Mouse (Mus musculus): ENCODE measurements around the gene Stoml1. TPM values are rescaled to one million over a fixed set of nuclear protein-coding genes. Genes with fewer than 3 reads are reported as not detected.

Gene Stoml1
- total RNA-seq, 2 experiments from 2014 or later = 66.5 to 72.6 TPM

DNA sequence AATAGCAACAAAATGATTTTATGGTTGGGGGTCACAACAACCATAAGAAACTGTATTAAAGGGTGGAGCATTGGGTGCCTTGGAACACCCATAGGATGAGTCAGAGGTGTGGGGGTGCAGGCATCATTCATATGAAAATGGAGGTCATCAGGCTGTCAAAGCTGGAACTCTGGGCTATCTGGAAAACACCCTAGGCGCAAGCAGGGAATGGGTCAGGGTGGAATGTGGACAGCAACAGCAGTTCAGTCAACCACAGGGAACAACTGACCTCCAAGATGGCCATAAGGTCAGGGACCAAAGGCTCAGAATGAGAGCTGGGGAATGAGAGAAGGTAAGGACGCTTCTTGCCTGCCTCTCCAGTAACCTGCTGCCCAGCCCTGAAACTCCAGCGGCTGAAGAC, 34.4 kb upstream of the Stoml1 start:
- TF ChIP-seq CTCF (IDR thresholded peaks at IDR 0.05) = no peak
- H3K27ac ChIP-seq = no peak overlapping the region
- no peak overlapping the region for H3K4me3 ChIP-seq
- no peak for DNase-seq (ENCODE audit: extremely low spot score in 1 of 2, low spot score in 2 of 2)
- intact Hi-C loops (cut with DNase I) = no loop called here

DNA sequence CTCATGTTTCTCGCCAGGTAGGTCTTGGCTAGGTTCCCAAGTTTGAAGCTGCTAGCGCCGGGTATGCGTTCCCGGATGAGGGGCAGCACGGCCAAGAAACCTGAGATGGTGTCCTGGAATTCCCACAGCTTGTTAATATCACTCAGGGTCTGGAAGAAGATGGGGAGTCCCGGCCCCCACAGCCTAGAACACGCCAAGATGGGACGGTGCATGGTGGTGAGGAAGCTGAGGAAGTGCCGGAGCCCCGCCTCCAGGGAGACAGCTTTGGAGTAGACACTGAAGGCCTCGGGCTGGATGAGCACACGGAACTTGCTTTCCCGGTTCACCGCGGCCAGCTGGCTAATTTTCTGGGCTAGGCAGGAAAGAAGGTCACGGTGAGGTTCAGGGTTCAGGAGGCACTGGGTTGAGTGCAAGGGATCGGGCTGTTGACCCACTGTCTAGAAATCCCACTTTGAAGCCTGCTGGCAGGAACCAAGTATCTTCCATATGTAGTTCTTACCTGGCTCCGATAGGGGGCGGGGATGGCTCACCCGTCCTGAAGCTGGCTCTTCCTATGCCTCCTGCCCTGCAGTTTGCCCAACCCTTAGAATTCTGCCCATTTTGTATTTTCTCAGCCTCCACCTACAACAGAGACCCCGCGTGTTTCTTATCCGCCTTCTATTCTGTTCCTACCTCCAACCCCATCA, 32.6 kb upstream of the Stoml1 start:
- TF ChIP-seq CTCF (IDR thresholded peaks at IDR 0.05) = peak; percentile 70
- no peak overlapping the region for H3K4me3 ChIP-seq
- intact Hi-C loops (cut with DNase I) = no loop called here
- H3K27ac ChIP-seq = no peak overlapping the region
- peak in 1 of 2 experiments; percentile 35 for DNase-seq (ENCODE audit: extremely low spot score in 1 of 2, low spot score in 2 of 2)

GRCm38 (mm10) chr9:58224356-58224755, 28.6 kb upstream of the Stoml1 start:
- no peak for DNase-seq (ENCODE audit: extremely low spot score in 1 of 2, low spot score in 2 of 2)
- Histone ChIP-seq H3K27ac (no peak overlapping the region), H3K4me3 (no peak overlapping the region)
- TF ChIP-seq CTCF (IDR thresholded peaks at IDR 0.05) = no peak
- intact Hi-C loops (cut with DNase I) = no loop called here

DNA sequence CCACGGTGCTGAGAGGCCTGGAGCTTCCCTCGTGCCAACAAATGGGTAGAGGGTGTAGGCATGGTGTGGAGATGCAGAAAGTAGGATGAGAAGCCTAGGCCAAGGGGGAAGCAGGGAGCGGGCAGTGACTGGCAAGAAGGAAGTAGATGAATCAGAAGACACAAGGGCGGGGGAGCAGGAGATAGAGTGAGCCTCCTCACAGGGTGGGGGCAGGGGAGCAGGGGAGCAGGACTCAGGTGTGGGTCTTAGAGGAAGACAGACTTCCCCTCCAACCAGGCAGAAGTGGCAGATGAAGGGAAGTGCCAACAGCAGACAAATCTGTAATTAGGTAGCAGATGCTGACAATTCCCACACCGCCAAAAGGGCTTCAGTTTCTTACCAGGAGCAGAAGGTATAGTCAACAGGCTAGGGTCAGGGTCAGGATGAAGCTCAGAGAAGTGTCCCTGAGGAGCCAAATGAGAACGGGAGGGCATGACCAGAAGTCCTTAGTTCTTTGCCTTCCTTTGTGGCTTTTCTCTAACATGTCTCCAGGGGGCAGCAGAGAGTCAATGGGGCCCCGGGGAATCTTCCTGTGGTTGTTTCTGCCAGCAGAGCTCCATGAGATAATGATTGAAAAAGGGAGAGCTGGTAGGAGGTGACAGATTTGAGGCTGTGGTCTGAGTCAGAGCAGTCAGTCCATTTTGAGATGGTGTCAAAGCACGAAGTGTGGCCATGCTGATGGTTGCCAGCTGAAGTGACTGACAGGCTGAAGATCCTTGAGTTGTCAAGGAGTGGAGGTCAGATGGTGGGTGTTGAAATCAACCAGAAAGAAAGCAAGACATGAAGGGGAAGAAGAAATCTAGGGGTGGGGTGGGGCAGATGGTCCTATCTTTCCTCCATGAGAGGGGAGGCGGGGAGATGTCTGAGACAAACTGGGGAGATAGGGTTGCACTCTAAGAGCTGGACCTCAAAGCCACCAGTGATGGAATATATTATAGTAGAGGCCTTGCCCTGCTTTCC, 26.8 kb upstream of the Stoml1 start:
- Histone ChIP-seq H3K4me3 (no peak overlapping the region), H3K27ac (no peak overlapping the region)
- intact Hi-C loops (cut with DNase I) = loop anchor here (2.0 kb wide), 2 partner anchors 43 to 55 kb away; no protein-coding TSS in a partner anchor
- TF ChIP-seq CTCF (IDR thresholded peaks at IDR 0.05) = peak; percentile 92
- peak in 1 of 2 experiments; percentile 54 for DNase-seq (ENCODE audit: extremely low spot score in 1 of 2, low spot score in 2 of 2)

DNA sequence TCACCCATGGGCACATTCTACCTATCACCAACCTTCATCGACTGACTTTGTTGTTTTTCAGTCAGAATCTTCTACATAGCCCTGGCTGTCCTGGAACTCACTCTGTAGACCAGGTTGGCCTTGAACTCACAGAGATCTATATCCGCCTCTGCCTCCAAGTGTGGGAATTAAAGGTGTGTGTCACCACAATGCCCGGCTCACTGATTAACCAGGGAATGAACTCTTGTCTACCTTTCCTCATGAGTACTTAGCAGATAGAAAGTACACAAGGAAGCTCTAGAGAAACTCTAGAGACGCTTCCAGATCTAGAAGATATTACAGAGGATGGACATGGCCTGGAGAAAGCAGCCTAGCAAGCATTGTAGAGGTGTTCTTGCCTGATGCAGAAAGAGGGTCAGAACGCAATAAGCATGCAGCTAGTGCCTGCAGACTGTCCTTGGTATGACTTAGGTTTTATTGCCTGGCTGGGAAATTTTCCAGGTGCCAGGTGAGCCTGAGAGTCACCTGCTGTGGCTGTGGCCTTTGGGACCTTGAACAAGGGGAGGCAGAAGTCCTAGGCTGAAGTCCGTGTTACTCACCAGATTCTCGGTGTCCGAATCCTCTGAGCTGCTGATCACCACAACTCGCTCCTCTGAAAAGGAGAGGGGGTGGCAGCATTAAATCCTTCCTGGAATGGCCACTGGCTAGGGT, 24.0 kb upstream of the Stoml1 start:
- no peak for DNase-seq (ENCODE audit: extremely low spot score in 1 of 2, low spot score in 2 of 2)
- no peak overlapping the region for H3K4me3 ChIP-seq
- intact Hi-C loops (cut with DNase I) = no loop called here
- no peak for TF ChIP-seq CTCF (IDR thresholded peaks at IDR 0.05)
- H3K27ac ChIP-seq = no peak overlapping the region

DNA sequence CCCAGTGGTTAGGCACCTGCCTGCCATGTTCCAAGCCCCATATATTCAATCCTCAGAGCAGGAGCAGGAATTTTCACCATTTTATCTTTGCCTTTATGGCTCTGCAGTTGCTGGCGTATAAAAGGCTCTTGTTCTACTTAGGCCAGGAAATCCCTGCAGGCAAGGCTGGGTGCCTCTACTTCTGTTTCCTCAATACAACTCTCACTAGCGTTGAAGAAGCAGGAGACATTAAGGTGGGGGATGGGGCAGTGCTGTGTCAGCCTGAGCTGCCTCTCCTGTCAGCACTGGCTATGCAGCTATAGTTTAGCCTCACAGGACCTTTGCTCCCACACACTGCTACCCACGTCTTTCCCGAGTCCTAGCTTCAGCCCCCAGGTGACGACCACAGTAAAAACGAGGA, 21.2 kb upstream of the Stoml1 start:
- no peak overlapping the region for H3K4me3 ChIP-seq
- intact Hi-C loops (cut with DNase I) = no loop called here
- DNase-seq (ENCODE audit: extremely low spot score in 1 of 2, low spot score in 2 of 2) = no peak

DNA sequence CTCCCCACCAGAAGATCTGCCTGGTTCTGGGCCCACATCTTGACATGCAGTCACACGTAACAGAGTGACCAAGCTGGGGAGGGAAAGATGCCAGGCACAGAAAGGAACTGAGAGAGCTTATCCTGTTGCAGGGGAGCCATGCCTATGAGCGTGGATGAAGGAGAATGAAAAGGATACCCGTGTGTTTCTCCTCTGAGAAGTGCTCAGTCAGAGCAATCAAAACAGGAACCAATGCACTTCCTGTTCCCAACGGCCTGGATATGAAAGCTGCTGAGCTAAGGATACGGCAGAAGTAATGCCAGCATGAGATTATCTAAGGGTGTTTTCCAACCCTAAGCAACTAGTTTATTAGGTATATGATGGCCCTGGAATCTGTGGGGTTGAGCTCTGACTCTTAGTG, 20.6 kb upstream of the Stoml1 start:
- DNase-seq (ENCODE audit: extremely low spot score in 1 of 2, low spot score in 2 of 2) = no peak
- Histone ChIP-seq H3K27ac (no peak overlapping the region), H3K4me3 (no peak overlapping the region)
- intact Hi-C loops (cut with DNase I) = no loop called here
- no peak for TF ChIP-seq CTCF (IDR thresholded peaks at IDR 0.05)

More for the DNA sequence above, 21.2 kb upstream of the Stoml1 start:
- H3K27ac ChIP-seq = no peak overlapping the region
- no peak for TF ChIP-seq CTCF (IDR thresholded peaks at IDR 0.05)

DNA sequence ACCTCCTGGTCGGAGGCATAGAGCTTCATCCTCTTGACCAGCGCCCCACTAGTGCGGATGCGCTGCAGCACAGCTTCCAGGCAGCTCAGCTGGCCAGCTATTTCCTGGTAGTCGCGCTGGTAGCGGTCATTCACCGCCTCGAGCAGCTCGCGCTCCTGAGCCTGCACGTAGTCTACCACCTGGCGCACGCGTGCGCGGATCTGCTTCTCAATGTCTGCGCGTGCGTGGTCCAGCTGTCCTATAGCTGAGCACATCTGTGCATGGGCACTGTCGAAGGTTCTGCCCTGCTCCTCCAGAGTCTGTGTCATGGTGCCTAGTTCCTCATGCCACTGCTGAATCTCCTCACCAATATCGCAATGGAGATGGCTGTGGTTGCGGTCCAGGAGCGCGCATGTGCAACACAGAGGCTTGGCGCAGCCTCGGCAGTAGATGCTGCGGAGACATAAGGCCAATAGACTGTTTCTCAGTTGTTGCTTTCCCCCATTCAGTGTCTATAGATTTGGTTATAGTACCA, 18.4 kb upstream of the Stoml1 start:
- no peak overlapping the region for H3K27ac ChIP-seq
- intact Hi-C loops (cut with DNase I) = no loop called here
- TF ChIP-seq CTCF (IDR thresholded peaks at IDR 0.05) = no peak
- DNase-seq (ENCODE audit: extremely low spot score in 1 of 2, low spot score in 2 of 2) = no peak
- no peak overlapping the region for H3K4me3 ChIP-seq

DNA sequence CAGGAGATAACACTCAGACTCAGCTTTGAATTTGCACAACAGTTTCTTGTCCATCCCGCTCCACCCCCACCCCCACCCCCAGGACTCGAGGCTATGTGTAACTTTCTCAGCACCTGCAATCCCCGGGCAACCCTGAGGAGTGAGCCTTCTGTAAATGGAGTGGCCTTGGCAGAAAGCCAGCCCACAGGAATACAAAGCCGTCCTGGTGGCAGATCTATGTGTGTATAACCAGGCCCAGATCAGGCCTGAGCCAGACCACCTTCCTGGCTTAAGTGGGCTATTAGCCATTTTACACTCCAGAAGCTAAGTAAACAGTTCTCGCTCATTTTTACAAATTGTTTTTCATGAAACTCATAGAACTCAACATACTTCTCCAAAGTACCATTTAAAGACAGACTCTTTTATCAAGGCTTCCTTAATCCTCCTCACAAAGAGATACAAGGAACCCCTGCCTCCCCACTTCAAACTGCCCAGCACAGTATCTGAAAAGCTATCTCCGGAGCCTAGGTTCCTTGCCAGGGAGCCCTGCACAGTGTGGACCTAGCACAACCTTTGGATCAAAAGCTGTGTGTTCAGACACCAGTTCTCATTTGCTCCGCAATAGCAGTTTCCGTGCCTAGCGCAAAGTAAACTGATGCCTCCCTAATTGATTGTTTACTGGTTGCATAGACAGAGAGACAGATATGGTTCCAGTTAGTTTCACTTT, 11.0 kb upstream of the Stoml1 start:
- intact Hi-C loops (cut with DNase I) = no loop called here
- Histone ChIP-seq H3K27ac (peak overlapping the region; percentile 90), H3K4me3 (no peak overlapping the region; the same call in 1 of the 2 replicates)
- TF ChIP-seq CTCF (IDR thresholded peaks at IDR 0.05) = no peak
- no peak for DNase-seq (ENCODE audit: extremely low spot score in 1 of 2, low spot score in 2 of 2)

GRCm38 (mm10) chr9:58242696-58243095, 10.3 kb upstream of the Stoml1 start:
- intact Hi-C loops (cut with DNase I) = no loop called here
- Histone ChIP-seq H3K27ac (peak overlapping the region; percentile 90), H3K4me3 (no peak overlapping the region; the same call in 1 of the 2 replicates)
- no peak for TF ChIP-seq CTCF (IDR thresholded peaks at IDR 0.05)
- DNase-seq (ENCODE audit: extremely low spot score in 1 of 2, low spot score in 2 of 2) = no peak

- TF ChIP-seq CTCF (IDR thresholded peaks at IDR 0.05) = no peak
- intact Hi-C loops (cut with DNase I) = no loop called here
- no peak overlapping the region for H3K27ac ChIP-seq
- no peak overlapping the region for H3K4me3 ChIP-seq
- DNase-seq (ENCODE audit: extremely low spot score in 1 of 2, low spot score in 2 of 2) = no peak
Observed at GRCm38 (mm10) chr9:58243696-58244095, 9.3 kb upstream of the Stoml1 start.

Data from left cerebral cortex, adult 2 months (tissue).